Mouse (Mus musculus): ENCODE data around the gene Wdfy4. TPM values are rescaled to one million over a fixed set of nuclear protein-coding genes. Genes with fewer than 3 reads are reported as not detected.

Gene Wdfy4
- 0.14 and 0.31 TPM in 2 replicates for polyA plus RNA-seq (2015; fragmentation: Nextera tagmentation; extraction: Ambion mirVana)

- H3K4me1 ChIP-seq: no peaks in the 10 kb centered on the region
- no peak within 1 kb of the TSS for H3K27ac ChIP-seq (replicated peaks)
- H3K4me3 ChIP-seq: no peak within 1 kb of the TSS
- ATAC-seq (ENCODE audit: extremely low read depth, insufficient number of reproducible peaks, low FRiP score, low TSS enrichment): no peak
- H3K9ac ChIP-seq: no peak within 1 kb of the TSS
- 74% methylated on average over 11 of the region's 11 CpGs for WGBS
- H3K9me3 ChIP-seq: no peaks in the 10 kb centered on the region
- H3K36me3 ChIP-seq: no peaks in the 10 kb centered on the region
- no peaks in the 10 kb centered on the region for H3K27me3 ChIP-seq (replicated peaks)
- H3K4me2 ChIP-seq: no peak within 1 kb of the TSS
These were observed at the start of gene Wdfy4 for GRCm38 (mm10) chr14:33185068-33185800. TSS of gene Wdfy4 (minus strand) at chr14:33185508.

GRCm38 (mm10) chr14:33232048-33232447, 46.7 kb upstream of the Wdfy4 start:
- Histone ChIP-seq H3K9ac (no peak overlapping the region), H3K36me3 (no peaks in the 10 kb centered on the region), H3K4me2 (no peak overlapping the region), H3K4me3 (no peak overlapping the region), H3K9me3 (no peaks in the 10 kb centered on the region), H3K27me3 (replicated peaks) (no peaks in the 10 kb centered on the region; the same call in 1 of the 2 replicates), H3K27ac (replicated peaks) (no peak overlapping the region), H3K4me1 (peaks cover 14% of the 10 kb centered on the region)
- ATAC-seq (ENCODE audit: extremely low read depth, insufficient number of reproducible peaks, low FRiP score, low TSS enrichment): no peak
- WGBS: 66% methylated on average over 5 of the region's 5 CpGs

DNA sequence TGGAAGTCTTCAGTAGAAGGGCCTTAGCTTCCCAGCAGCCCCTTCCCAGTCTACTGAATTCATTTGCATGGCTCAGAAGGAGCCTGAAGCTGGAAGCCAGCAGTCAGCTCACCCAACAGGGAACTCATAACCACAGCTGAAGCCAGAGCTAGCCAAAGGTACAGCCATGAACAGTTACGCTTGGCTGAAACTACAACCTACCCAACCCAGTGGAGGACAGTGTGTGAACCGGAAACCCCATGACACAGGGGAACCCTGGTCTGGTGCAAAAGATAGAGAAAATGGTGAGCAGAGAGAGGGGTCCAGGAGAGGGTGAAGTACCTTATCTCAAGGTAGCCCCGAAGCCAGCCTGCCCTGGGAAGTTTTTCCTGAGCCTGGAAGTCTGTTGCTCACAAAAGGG, 46.0 kb upstream of the Wdfy4 start:
- no peaks in the 10 kb centered on the region for H3K9me3 ChIP-seq
- H3K27me3 ChIP-seq (replicated peaks): no peaks in the 10 kb centered on the region; the same call in 1 of the 2 replicates
- H3K27ac ChIP-seq (replicated peaks): no peak overlapping the region
- H3K4me1 ChIP-seq: peaks cover 14% of the 10 kb centered on the region
- H3K4me2 ChIP-seq: no peak overlapping the region
- WGBS: 75% methylated on average over 3 of the region's 3 CpGs
- H3K36me3 ChIP-seq: no peaks in the 10 kb centered on the region
- ATAC-seq (ENCODE audit: extremely low read depth, insufficient number of reproducible peaks, low FRiP score, low TSS enrichment): no peak
- no peak overlapping the region for H3K4me3 ChIP-seq
- H3K9ac ChIP-seq: no peak overlapping the region

GRCm38 (mm10) chr14:33230672-33231071, 45.4 kb upstream of the Wdfy4 start:
- H3K27ac ChIP-seq (replicated peaks): no peak overlapping the region
- H3K36me3 ChIP-seq: no peaks in the 10 kb centered on the region
- no peak overlapping the region for H3K9ac ChIP-seq
- no peaks in the 10 kb centered on the region for H3K27me3 ChIP-seq (replicated peaks)
- WGBS: 68% methylated on average over 4 of the region's 4 CpGs
- ATAC-seq (ENCODE audit: extremely low read depth, insufficient number of reproducible peaks, low FRiP score, low TSS enrichment): no peak
- no peak overlapping the region for H3K4me3 ChIP-seq
- no peak overlapping the region for H3K4me2 ChIP-seq
- no peaks in the 10 kb centered on the region for H3K9me3 ChIP-seq
- peaks cover 14% of the 10 kb centered on the region for H3K4me1 ChIP-seq

DNA sequence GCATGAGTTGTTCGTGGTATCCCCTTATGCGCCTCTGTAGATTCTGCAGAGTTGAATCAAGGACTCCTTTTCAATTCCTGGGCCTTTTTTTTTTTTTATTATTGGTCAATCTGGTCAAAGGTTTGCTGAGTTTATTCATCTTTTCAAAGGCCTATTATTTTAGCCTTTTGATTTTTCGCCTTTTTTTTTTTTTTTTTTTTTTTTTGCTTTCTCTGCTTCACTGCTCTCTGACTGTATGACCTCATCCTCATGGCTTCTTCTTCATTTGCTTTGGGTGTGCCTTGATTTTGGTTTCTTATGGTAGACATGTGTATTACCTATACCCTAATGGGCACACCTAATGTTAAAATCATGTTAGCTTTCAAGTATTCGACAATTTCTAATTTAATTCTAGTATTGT, 39.9 kb upstream of the Wdfy4 start:
- no peak overlapping the region for H3K4me3 ChIP-seq
- no peak overlapping the region for H3K27ac ChIP-seq (replicated peaks)
- no peaks in the 10 kb centered on the region for H3K36me3 ChIP-seq
- H3K4me2 ChIP-seq: no peak overlapping the region
- no peak for ATAC-seq (ENCODE audit: extremely low read depth, insufficient number of reproducible peaks, low FRiP score, low TSS enrichment)
- H3K27me3 ChIP-seq (replicated peaks): no peaks in the 10 kb centered on the region
- H3K4me1 ChIP-seq: peaks cover 10% of the 10 kb centered on the region
- no peak overlapping the region for H3K9ac ChIP-seq
- no peaks in the 10 kb centered on the region for H3K9me3 ChIP-seq
- 81% methylated on average over 4 of the region's 4 CpGs for WGBS

DNA sequence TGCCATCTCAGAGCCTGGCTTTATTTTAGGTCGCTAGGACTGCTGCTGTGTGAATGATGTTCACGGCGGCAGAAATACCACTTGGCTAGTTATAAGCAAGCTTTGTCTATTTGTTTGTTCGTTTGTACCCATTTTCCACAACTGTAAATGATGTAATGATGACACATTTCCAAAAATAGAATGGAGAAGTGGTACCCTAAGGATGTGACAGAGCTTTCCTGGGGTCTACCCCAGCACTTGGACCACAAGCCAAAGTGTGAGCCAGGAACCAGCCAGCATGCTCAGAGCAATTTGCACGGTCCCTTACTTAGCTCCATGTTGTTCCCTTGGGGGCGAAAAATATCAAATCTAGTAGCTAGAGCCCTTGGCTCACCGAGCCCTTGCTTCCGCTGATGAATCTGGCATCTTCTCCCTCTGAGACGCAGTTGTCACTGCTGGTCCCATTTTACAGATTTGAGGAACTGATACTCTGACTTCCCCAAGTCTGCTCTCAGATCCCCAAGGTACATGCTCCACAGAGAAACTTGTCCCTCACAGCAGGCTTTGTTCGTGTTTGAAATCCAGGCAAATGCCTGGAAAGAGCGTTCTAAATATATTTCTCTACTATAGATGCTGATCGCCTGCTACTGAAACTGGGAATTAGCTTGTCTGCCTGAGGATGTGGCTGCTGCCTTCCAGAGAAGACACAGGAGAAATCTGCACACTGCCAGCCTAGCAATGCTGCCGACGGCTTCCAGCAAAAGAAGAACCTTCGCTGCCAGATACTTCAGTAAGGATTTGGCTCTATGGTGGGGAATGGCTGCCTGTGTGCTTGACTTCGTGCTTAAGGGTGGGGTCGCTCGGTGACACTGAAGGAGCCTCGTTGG, 31.3 kb upstream of the Wdfy4 start:
- Histone ChIP-seq H3K27me3 (replicated peaks) (peaks cover 51% of the 10 kb centered on the region), H3K4me3 (no peak overlapping the region), H3K4me2 (no peak overlapping the region), H3K36me3 (no peaks in the 10 kb centered on the region), H3K9me3 (no peaks in the 10 kb centered on the region), H3K27ac (replicated peaks) (no peak overlapping the region), H3K4me1 (peaks cover 11% of the 10 kb centered on the region), H3K9ac (no peak overlapping the region)
- ATAC-seq (ENCODE audit: extremely low read depth, insufficient number of reproducible peaks, low FRiP score, low TSS enrichment): no peak
- WGBS: 78% methylated on average over 19 of the region's 19 CpGs

DNA sequence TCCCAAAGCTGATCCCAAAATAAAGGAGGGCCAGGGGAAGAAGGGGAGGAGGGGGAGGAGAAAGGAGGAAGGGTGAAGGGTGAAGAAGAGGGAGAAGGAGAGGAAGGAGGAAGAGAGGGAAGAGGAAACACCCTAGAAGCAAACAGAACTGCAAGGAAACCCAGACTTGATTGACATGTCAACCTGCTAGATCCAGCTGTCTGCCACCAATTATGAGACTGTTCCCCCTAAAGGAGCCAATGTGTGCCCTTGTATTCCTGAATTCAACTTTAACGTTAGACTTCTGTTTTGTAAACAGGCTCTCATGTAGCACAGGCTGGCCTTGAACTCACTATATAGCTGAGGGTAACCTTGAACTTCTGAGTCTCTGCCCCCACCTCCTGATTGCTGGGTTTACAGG, 29.9 kb upstream of the Wdfy4 start:
- H3K4me3 ChIP-seq: no peak overlapping the region
- peaks cover 11% of the 10 kb centered on the region for H3K4me1 ChIP-seq
- H3K36me3 ChIP-seq: no peaks in the 10 kb centered on the region
- H3K27ac ChIP-seq (replicated peaks): no peak overlapping the region
- no peak overlapping the region for H3K4me2 ChIP-seq
- H3K9ac ChIP-seq: no peak overlapping the region
- 69% methylated on average over 1 of the region's 1 CpGs for WGBS
- H3K27me3 ChIP-seq (replicated peaks): peaks cover 51% of the 10 kb centered on the region
- ATAC-seq (ENCODE audit: extremely low read depth, insufficient number of reproducible peaks, low FRiP score, low TSS enrichment): no peak
- no peaks in the 10 kb centered on the region for H3K9me3 ChIP-seq

- ATAC-seq (ENCODE audit: extremely low read depth, insufficient number of reproducible peaks, low FRiP score, low TSS enrichment): no peak
- H3K27ac ChIP-seq (replicated peaks): no peak overlapping the region
- H3K4me2 ChIP-seq: no peak overlapping the region
These were observed 29.4 kb upstream of the Wdfy4 start for GRCm38 (mm10) chr14:33214767-33215128.

DNA sequence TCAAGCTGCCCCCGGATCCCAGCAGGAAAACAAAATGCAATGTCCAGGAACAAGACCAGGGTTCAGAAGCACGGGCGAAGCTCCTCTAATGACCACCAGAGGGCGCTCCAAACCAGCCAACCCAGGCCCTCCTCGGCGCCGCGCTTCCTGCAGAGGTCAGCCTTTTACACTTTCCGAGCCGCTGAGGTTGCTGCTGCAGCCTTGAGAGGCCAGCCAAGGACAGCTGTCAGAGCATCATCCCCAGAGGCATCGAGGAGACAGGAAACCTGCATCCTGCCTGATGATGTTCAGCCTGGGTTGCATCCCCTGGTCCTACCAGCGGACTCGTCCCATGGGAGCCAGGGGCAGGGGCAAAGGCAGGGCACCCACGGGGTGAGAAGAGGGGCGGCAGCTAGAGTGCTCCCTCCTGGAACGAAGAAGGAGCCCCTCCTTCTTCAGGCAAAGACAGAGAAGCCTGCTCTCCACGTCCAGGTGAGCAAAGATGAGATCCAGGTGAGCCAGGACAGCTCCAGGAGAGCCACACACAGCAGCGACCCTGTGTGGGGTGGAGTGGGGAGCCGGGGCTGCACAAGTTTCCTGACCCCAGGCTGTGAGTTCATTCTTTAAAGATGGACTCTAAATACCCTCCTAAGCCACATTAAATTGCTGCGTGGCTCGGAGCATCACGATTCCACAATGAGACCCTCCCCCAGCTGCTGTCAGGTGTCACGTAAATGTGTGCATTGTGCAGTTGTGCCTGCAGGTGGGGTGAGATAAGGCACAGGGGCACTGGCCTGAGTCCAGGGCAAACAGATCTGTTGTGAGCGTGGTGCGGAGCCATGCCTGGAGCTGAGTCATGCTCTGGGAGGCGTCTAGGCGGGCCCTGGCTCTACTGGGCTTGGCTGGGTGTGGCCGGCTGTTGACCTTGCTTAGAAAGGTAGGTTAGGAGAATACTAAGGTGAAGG, 28.8 kb upstream of the Wdfy4 start, which contains the start of gene Arhgap22:
TSS of gene Arhgap22 (plus strand) at position 204 of the 944 bp plus-strand sequence.
- H3K4me2 ChIP-seq: peak within 1 kb of the TSS; percentile 43
- H3K27ac ChIP-seq (replicated peaks): no peak within 1 kb of the TSS
- peaks cover 49% of the 10 kb centered on the region for H3K27me3 ChIP-seq (replicated peaks)
- peak; percentile 61; the same call in 1 of the 2 replicates for ATAC-seq (ENCODE audit: extremely low read depth, insufficient number of reproducible peaks, low FRiP score, low TSS enrichment)
- H3K4me1 ChIP-seq: peaks cover 11% of the 10 kb centered on the region
- H3K36me3 ChIP-seq: no peaks in the 10 kb centered on the region
- H3K4me3 ChIP-seq: 0 out of 2 replicates have a peak within 1 kb of the TSS, but pooled peaks have one; percentile 6
- 12% methylated on average over 28 of the region's 28 CpGs for WGBS
- H3K9me3 ChIP-seq: no peaks in the 10 kb centered on the region
- H3K9ac ChIP-seq: peak within 1 kb of the TSS; percentile 37; the same call in 1 of the 2 replicates

More at GRCm38 (mm10) chr14:33214767-33215128, 29.4 kb upstream of the Wdfy4 start:
- WGBS: 13% methylated on average over 4 of the region's 4 CpGs
- Histone ChIP-seq H3K4me1 (peaks cover 11% of the 10 kb centered on the region), H3K36me3 (no peaks in the 10 kb centered on the region), H3K9ac (no peak overlapping the region), H3K4me3 (no peak overlapping the region), H3K27me3 (replicated peaks) (peaks cover 51% of the 10 kb centered on the region), H3K9me3 (no peaks in the 10 kb centered on the region)

DNA sequence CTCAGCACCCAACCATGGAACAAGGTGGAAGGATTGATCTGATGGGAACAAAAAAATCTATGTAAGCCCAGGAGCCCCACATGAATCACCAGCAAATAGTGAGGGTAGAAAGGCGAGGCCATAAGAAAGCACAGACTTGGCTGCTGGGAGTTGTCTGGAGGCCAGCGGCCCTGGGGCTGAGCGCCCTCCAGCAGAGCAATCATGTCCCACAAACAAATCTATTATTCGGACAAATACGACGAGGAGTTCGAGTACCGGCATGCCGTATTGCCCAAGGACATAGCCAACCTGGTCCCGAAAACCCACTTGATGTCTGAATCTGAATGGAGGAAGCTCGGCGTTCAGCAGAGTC, 27.6 kb upstream of the Wdfy4 start:
- Histone ChIP-seq H3K4me1 (peaks cover 11% of the 10 kb centered on the region), H3K27me3 (replicated peaks) (peaks cover 56% of the 10 kb centered on the region), H3K27ac (replicated peaks) (no peak overlapping the region), H3K4me2 (no peak overlapping the region), H3K9ac (no peak overlapping the region), H3K9me3 (no peaks in the 10 kb centered on the region), H3K36me3 (no peaks in the 10 kb centered on the region), H3K4me3 (no peak overlapping the region)
- no peak for ATAC-seq (ENCODE audit: extremely low read depth, insufficient number of reproducible peaks, low FRiP score, low TSS enrichment)
- WGBS: 83% methylated on average over 12 of the region's 12 CpGs

Measured in heart, embryonic 13.5 days (tissue).